Mouse (Mus musculus): ENCODE results near the gene Bbx. TPM values are rescaled to one million over a fixed set of nuclear protein-coding genes. Genes with fewer than 3 reads are reported as not detected.

The Bbx gene
- polyA plus RNA-seq, 1 experiment: 1.6 TPM

GRCm38 (mm10) chr16:50324746-50325145 lies 107.4 kb downstream of the Bbx start:
- WGBS: 97% methylated on average over 2 of the region's 2 CpGs
- DNase-seq (ENCODE audit: low read depth, low spot score): no peak

- DNase-seq (ENCODE audit: low read depth, low spot score): no peak
- 95% methylated on average over 6 of the region's 6 CpGs for WGBS
These were observed 107.9 kb downstream of the Bbx start for GRCm38 (mm10) chr16:50324292-50324691.

GRCm38 (mm10) chr16:50321368-50321767 lies 110.8 kb downstream of the Bbx start:
- WGBS: 83% methylated on average over 3 of the region's 3 CpGs

GRCm38 (mm10) chr16:50318255-50318654 lies 113.9 kb downstream of the Bbx start:
- no peak for DNase-seq (ENCODE audit: low read depth, low spot score)

More at GRCm38 (mm10) chr16:50321368-50321767, 110.8 kb downstream of the Bbx start:
- DNase-seq (ENCODE audit: low read depth, low spot score): no peak

GRCm38 (mm10) chr16:50315349-50315969 lies 116.7 kb downstream of the Bbx start:
- whole genome bisulfite sequencing: 52% methylated on average over 1 of the region's 1 CpGs

More at GRCm38 (mm10) chr16:50318255-50318654, 113.9 kb downstream of the Bbx start:
- 69% methylated on average over 3 of the region's 3 CpGs for WGBS

GRCm38 (mm10) chr16:50311588-50311987 lies 120.6 kb downstream of the Bbx start:
- DNase-seq (ENCODE audit: low read depth, low spot score): no peak
- WGBS: 69% methylated on average over 4 of the region's 4 CpGs

More at GRCm38 (mm10) chr16:50315349-50315969, 116.7 kb downstream of the Bbx start:
- DNase-seq (ENCODE audit: low read depth, low spot score): no peak

GRCm38 (mm10) chr16:50309411-50310042 lies 122.7 kb downstream of the Bbx start:
- WGBS: 61% methylated on average over 9 of the region's 9 CpGs
- DNase-seq (ENCODE audit: low read depth, low spot score): no peak

GRCm38 (mm10) chr16:50308256-50308655 lies 123.9 kb downstream of the Bbx start:
- DNase-seq (ENCODE audit: low read depth, low spot score): no peak
- WGBS: 79% methylated on average over 6 of the region's 6 CpGs

GRCm38 (mm10) chr16:50307231-50307630 lies 125.0 kb downstream of the Bbx start:
- DNase-seq (ENCODE audit: low read depth, low spot score): no peak
- WGBS: 80% methylated on average over 4 of the region's 4 CpGs

GRCm38 (mm10) chr16:50306727-50307126 lies 125.5 kb downstream of the Bbx start:
- DNase-seq (ENCODE audit: low read depth, low spot score): no peak

GRCm38 (mm10) chr16:50305156-50305555 lies 127.0 kb downstream of the Bbx start:
- 85% methylated on average over 6 of the region's 6 CpGs for WGBS
- no peak for DNase-seq (ENCODE audit: low read depth, low spot score)

- no peak for DNase-seq (ENCODE audit: low read depth, low spot score)
- 94% methylated on average over 1 of the region's 1 CpGs for WGBS
These were observed 129.6 kb downstream of the Bbx start for GRCm38 (mm10) chr16:50302566-50302965.

GRCm38 (mm10) chr16:50298743-50299443 lies 133.3 kb downstream of the Bbx start:
- 87% methylated on average over 8 of the region's 8 CpGs for WGBS

GRCm38 (mm10) chr16:50293502-50294228 lies 138.5 kb downstream of the Bbx start:
- WGBS: 68% methylated on average over 4 of the region's 4 CpGs

More at GRCm38 (mm10) chr16:50298743-50299443, 133.3 kb downstream of the Bbx start:
- DNase-seq (ENCODE audit: low read depth, low spot score): no peak

GRCm38 (mm10) chr16:50292834-50293233 lies 139.4 kb downstream of the Bbx start:
- 54% methylated on average over 5 of the region's 5 CpGs for WGBS
- no peak for DNase-seq (ENCODE audit: low read depth, low spot score)

More at GRCm38 (mm10) chr16:50293502-50294228, 138.5 kb downstream of the Bbx start:
- no peak for DNase-seq (ENCODE audit: low read depth, low spot score)

GRCm38 (mm10) chr16:50289764-50290163 lies 142.4 kb downstream of the Bbx start:
- 74% methylated on average over 5 of the region's 5 CpGs for WGBS
- no peak for DNase-seq (ENCODE audit: low read depth, low spot score)

GRCm38 (mm10) chr16:50272813-50273212 lies 159.4 kb downstream of the Bbx start:
- WGBS: 83% methylated on average over 4 of the region's 4 CpGs

GRCm38 (mm10) chr16:50262647-50263046 lies 169.5 kb downstream of the Bbx start:
- DNase-seq (ENCODE audit: low read depth, low spot score): no peak
- 91% methylated on average over 4 of the region's 4 CpGs for WGBS

More at GRCm38 (mm10) chr16:50272813-50273212, 159.4 kb downstream of the Bbx start:
- DNase-seq (ENCODE audit: low read depth, low spot score): no peak

GRCm38 (mm10) chr16:50262209-50262608 lies 170.0 kb downstream of the Bbx start:
- WGBS: 89% methylated on average over 9 of the region's 9 CpGs
- no peak for DNase-seq (ENCODE audit: low read depth, low spot score)

GRCm38 (mm10) chr16:50261741-50262140 lies 170.4 kb downstream of the Bbx start:
- DNase-seq (ENCODE audit: low read depth, low spot score): no peak
